Mouse (Mus musculus): Measurements from ENCODE around the gene Gm49354. TPM values are rescaled to one million over a fixed set of nuclear protein-coding genes. Genes with fewer than 3 reads are reported as not detected.

The Gm49354 gene
- polyA plus RNA-seq, 1 experiment from 2014 or later: not detected

GRCm38 (mm10) chr13:59770847-59771246 is 11.2 kb downstream of the Gm49354 start:
- no peak for ATAC-seq (ENCODE audit: low FRiP score)
- peak overlapping the region; percentile 86; the same call in 1 of the 2 replicates for H3K4me3 ChIP-seq (ENCODE audit: low read depth, low read length)

GRCm38 (mm10) chr13:59770164-59770562 is 11.9 kb downstream of the Gm49354 start:
- DNase-seq (ENCODE audit: low spot score, missing footprints): peak; percentile 97
- peaks cover 2% of the 10 kb centered on the region; the same call in 1 of the 2 replicates for H3K36me3 ChIP-seq (ENCODE audit: control insufficient read depth, insufficient read depth, low read length)
- H3K9me3 ChIP-seq (ENCODE audit: control insufficient read depth, low read length): no peaks in the 10 kb centered on the region
- peak overlapping the region; percentile 70 for H3K4me2 ChIP-seq
- WGBS: under 1% methylated on average over 28 of the region's 28 CpGs
- H3K27me3 ChIP-seq (ENCODE audit: control insufficient read depth, insufficient read depth, low read length): no peaks in the 10 kb centered on the region
- H3K27ac ChIP-seq (ENCODE audit: low read depth, low read length): peak overlapping the region; percentile 97
- peak; percentile 89 for ATAC-seq (ENCODE audit: low FRiP score)
- peaks cover 30% of the 10 kb centered on the region for H3K4me1 ChIP-seq (ENCODE audit: control insufficient read depth, insufficient read depth, low read length)
- peak overlapping the region; percentile 86 for H3K4me3 ChIP-seq (ENCODE audit: low read depth, low read length)
- H3K9ac ChIP-seq (ENCODE audit: low read length): peak overlapping the region; percentile 85

More at GRCm38 (mm10) chr13:59770847-59771246, 11.2 kb downstream of the Gm49354 start:
- no peaks in the 10 kb centered on the region for H3K9me3 ChIP-seq (ENCODE audit: control insufficient read depth, low read length)
- 80% methylated on average over 9 of the region's 9 CpGs for WGBS
- H3K9ac ChIP-seq (ENCODE audit: low read length): peak overlapping the region; percentile 85; the same call in 1 of the 2 replicates
- peaks cover 30% of the 10 kb centered on the region for H3K4me1 ChIP-seq (ENCODE audit: control insufficient read depth, insufficient read depth, low read length)
- no peaks in the 10 kb centered on the region for H3K27me3 ChIP-seq (ENCODE audit: control insufficient read depth, insufficient read depth, low read length)
- H3K4me2 ChIP-seq: peak overlapping the region; percentile 70; the same call in 1 of the 2 replicates
- H3K36me3 ChIP-seq (ENCODE audit: control insufficient read depth, insufficient read depth, low read length): peaks cover 2% of the 10 kb centered on the region; the same call in 1 of the 2 replicates
- DNase-seq (ENCODE audit: low spot score, missing footprints): no peak
- H3K27ac ChIP-seq (ENCODE audit: low read depth, low read length): peak overlapping the region; percentile 97; the same call in 1 of the 2 replicates

- no peaks in the 10 kb centered on the region for H3K9me3 ChIP-seq (ENCODE audit: control insufficient read depth, low read length)
- H3K27ac ChIP-seq (ENCODE audit: low read depth, low read length): peak within 1 kb of the TSS; percentile 97
- ATAC-seq (ENCODE audit: low FRiP score) (peak; percentile 99), DNase-seq (ENCODE audit: low spot score, missing footprints) (peak; percentile 100)
- under 1% methylated on average over 85 of the region's 91 CpGs for WGBS
- H3K4me3 ChIP-seq (ENCODE audit: low read depth, low read length): peak within 1 kb of the TSS; percentile 86
- H3K36me3 ChIP-seq (ENCODE audit: control insufficient read depth, insufficient read depth, low read length): no peaks in the 10 kb centered on the region; the same call in 1 of the 2 replicates
- peak within 1 kb of the TSS; percentile 85 for H3K9ac ChIP-seq (ENCODE audit: low read length)
- peak within 1 kb of the TSS; percentile 70 for H3K4me2 ChIP-seq
- no peaks in the 10 kb centered on the region for H3K27me3 ChIP-seq (ENCODE audit: control insufficient read depth, insufficient read depth, low read length)
- H3K4me1 ChIP-seq (ENCODE audit: control insufficient read depth, insufficient read depth, low read length): peaks cover 30% of the 10 kb centered on the region
Measured at GRCm38 (mm10) chr13:59769296-59770163, 12.5 kb downstream of the Gm49354 start, which contains the start of gene Isca1. TSS of gene Isca1 (minus strand) at chr13:59769810.

- WGBS: 46% methylated on average over 13 of the region's 13 CpGs
- Histone ChIP-seq H3K36me3 (ENCODE audit: control insufficient read depth, insufficient read depth, low read length) (no peaks in the 10 kb centered on the region; the same call in 1 of the 2 replicates), H3K27ac (ENCODE audit: low read depth, low read length) (no peak overlapping the region)
Measured at GRCm38 (mm10) chr13:59768531-59768930, 13.5 kb downstream of the Gm49354 start.

GRCm38 (mm10) chr13:59766786-59767515 is 15.1 kb downstream of the Gm49354 start:
- Histone ChIP-seq H3K27ac (ENCODE audit: low read depth, low read length) (no peak overlapping the region), H3K36me3 (ENCODE audit: control insufficient read depth, insufficient read depth, low read length) (peaks cover 3% of the 10 kb centered on the region), H3K4me1 (ENCODE audit: control insufficient read depth, insufficient read depth, low read length) (peaks cover 30% of the 10 kb centered on the region), H3K4me3 (ENCODE audit: low read depth, low read length) (no peak overlapping the region), H3K4me2 (no peak overlapping the region), H3K9ac (ENCODE audit: low read length) (no peak overlapping the region), H3K9me3 (ENCODE audit: control insufficient read depth, low read length) (no peaks in the 10 kb centered on the region), H3K27me3 (ENCODE audit: control insufficient read depth, insufficient read depth, low read length) (no peaks in the 10 kb centered on the region)
- DNase-seq (ENCODE audit: low spot score, missing footprints): no peak
- 86% methylated on average over 11 of the region's 11 CpGs for WGBS
- ATAC-seq (ENCODE audit: low FRiP score): no peak

More at GRCm38 (mm10) chr13:59768531-59768930, 13.5 kb downstream of the Gm49354 start:
- Histone ChIP-seq H3K9me3 (ENCODE audit: control insufficient read depth, low read length) (no peaks in the 10 kb centered on the region), H3K9ac (ENCODE audit: low read length) (peak overlapping the region; percentile 85), H3K27me3 (ENCODE audit: control insufficient read depth, insufficient read depth, low read length) (no peaks in the 10 kb centered on the region), H3K4me2 (peak overlapping the region; percentile 70), H3K4me1 (ENCODE audit: control insufficient read depth, insufficient read depth, low read length) (peaks cover 30% of the 10 kb centered on the region), H3K4me3 (ENCODE audit: low read depth, low read length) (peak overlapping the region; percentile 86)
- ATAC-seq (ENCODE audit: low FRiP score) (no peak), DNase-seq (ENCODE audit: low spot score, missing footprints) (peak; percentile 44)

GRCm38 (mm10) chr13:59762791-59763190 is 19.3 kb downstream of the Gm49354 start:
- no peak for DNase-seq (ENCODE audit: low spot score, missing footprints)
- H3K27ac ChIP-seq (ENCODE audit: low read depth, low read length): no peak overlapping the region
- WGBS: 95% methylated on average over 7 of the region's 7 CpGs
- no peak overlapping the region for H3K4me2 ChIP-seq
- H3K9me3 ChIP-seq (ENCODE audit: control insufficient read depth, low read length): no peaks in the 10 kb centered on the region
- H3K4me1 ChIP-seq (ENCODE audit: control insufficient read depth, insufficient read depth, low read length): peaks cover 13% of the 10 kb centered on the region; the same call in 1 of the 2 replicates
- H3K4me3 ChIP-seq (ENCODE audit: low read depth, low read length): no peak overlapping the region
- peaks cover 6% of the 10 kb centered on the region for H3K36me3 ChIP-seq (ENCODE audit: control insufficient read depth, insufficient read depth, low read length)
- H3K27me3 ChIP-seq (ENCODE audit: control insufficient read depth, insufficient read depth, low read length): no peaks in the 10 kb centered on the region
- no peak overlapping the region for H3K9ac ChIP-seq (ENCODE audit: low read length)
- no peak for ATAC-seq (ENCODE audit: low FRiP score)

GRCm38 (mm10) chr13:59756906-59757305 is 25.1 kb downstream of the Gm49354 start:
- H3K4me3 ChIP-seq (ENCODE audit: low read depth, low read length): no peak overlapping the region
- no peak for ATAC-seq (ENCODE audit: low FRiP score)
- 97% methylated on average over 7 of the region's 7 CpGs for WGBS
- peaks cover 10% of the 10 kb centered on the region for H3K36me3 ChIP-seq (ENCODE audit: control insufficient read depth, insufficient read depth, low read length)
- H3K27me3 ChIP-seq (ENCODE audit: control insufficient read depth, insufficient read depth, low read length): no peaks in the 10 kb centered on the region
- H3K4me1 ChIP-seq (ENCODE audit: control insufficient read depth, insufficient read depth, low read length): no peaks in the 10 kb centered on the region
- no peaks in the 10 kb centered on the region for H3K9me3 ChIP-seq (ENCODE audit: control insufficient read depth, low read length)
- no peak overlapping the region for H3K27ac ChIP-seq (ENCODE audit: low read depth, low read length)
- DNase-seq (ENCODE audit: low spot score, missing footprints): no peak
- H3K4me2 ChIP-seq: no peak overlapping the region
- H3K9ac ChIP-seq (ENCODE audit: low read length): no peak overlapping the region

GRCm38 (mm10) chr13:59750310-59750709 is 31.7 kb downstream of the Gm49354 start:
- no peak overlapping the region for H3K4me2 ChIP-seq
- H3K4me1 ChIP-seq (ENCODE audit: control insufficient read depth, insufficient read depth, low read length): no peaks in the 10 kb centered on the region
- no peak overlapping the region for H3K9ac ChIP-seq (ENCODE audit: low read length)
- no peak overlapping the region for H3K4me3 ChIP-seq (ENCODE audit: low read depth, low read length)
- no peaks in the 10 kb centered on the region for H3K27me3 ChIP-seq (ENCODE audit: control insufficient read depth, insufficient read depth, low read length)
- H3K9me3 ChIP-seq (ENCODE audit: control insufficient read depth, low read length): no peaks in the 10 kb centered on the region
- H3K36me3 ChIP-seq (ENCODE audit: control insufficient read depth, insufficient read depth, low read length): peaks cover 3% of the 10 kb centered on the region
- H3K27ac ChIP-seq (ENCODE audit: low read depth, low read length): no peak overlapping the region
- DNase-seq (ENCODE audit: low spot score, missing footprints) (no peak), ATAC-seq (ENCODE audit: low FRiP score) (no peak)
- WGBS: 86% methylated on average over 12 of the region's 12 CpGs

Data from midbrain, embryonic 11.5 days (tissue).